Mouse (Mus musculus) thymus, adult 2 months (tissue): ENCODE data around the gene Tecpr2.

ENCODE experiments used
- CTCF ChIP-seq: fragments of 200-500 bp; IDR thresholded peaks from 2 replicates; pipeline ENCODE4 v1.5.1; 2012; ENCODE audit warnings: mild to moderate bottlenecking, control low read depth, low read length, moderate library complexity, borderline replicate concordance; ENCODE audit not compliant: control insufficient read depth, poor library complexity, insufficient read depth; ENCODE audit errors: extremely low read depth
- POLR2A ChIP-seq: fragments of 200-500 bp; IDR thresholded peaks from 2 replicates; pipeline ENCODE4 v1.6.1; 2012; ENCODE audit warnings: mild to moderate bottlenecking, low read length, control low read depth, moderate library complexity; ENCODE audit not compliant: control insufficient read depth, poor library complexity, insufficient read depth; ENCODE audit errors: extremely low read depth

DNA sequence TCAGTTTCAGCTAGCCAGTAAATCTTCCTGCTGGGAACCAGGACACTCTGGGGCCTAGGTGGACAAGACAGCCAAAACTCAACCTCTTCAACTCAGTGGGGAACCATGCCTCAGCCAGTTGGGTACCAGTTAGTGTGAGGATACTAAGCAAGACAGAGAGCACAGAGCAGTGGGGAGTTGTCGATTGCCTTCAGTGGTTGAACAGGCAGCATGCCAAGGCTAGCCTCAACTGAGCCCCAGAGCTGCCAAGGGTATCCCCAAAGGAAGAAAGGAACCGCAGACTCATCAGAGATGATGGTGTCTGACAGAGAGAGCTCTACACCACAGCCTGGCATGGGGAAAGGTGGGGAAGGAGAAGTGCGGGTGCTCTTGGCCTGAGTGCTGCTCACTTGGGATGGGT, 51.8 kb downstream of the Tecpr2 start:
- no peak for TF ChIP-seq CTCF
- no peak for TF ChIP-seq POLR2A
